Mouse (Mus musculus) heart, embryonic 11.5 days (tissue): Measurements from ENCODE around the gene 1520401A03Rik. TPM values are rescaled to one million over a fixed set of nuclear protein-coding genes. Genes with fewer than 3 reads are reported as not detected.
"Not testable (repeated sequence)": the region's sequence is repeated elsewhere in the genome, so short reads cannot be mapped to it uniquely, and the experiment has no call there.

Experiments
- ATAC-seq: fragments of 200-750 bp; cut with Nextera tagmentation; replicated peaks from 2 replicates; pipeline ENCODE4 v1.8.0; 2017; ENCODE audit warnings: moderate library complexity; ENCODE audit not compliant: insufficient number of reproducible peaks, low FRiP score, low TSS enrichment
- H3K27ac ChIP-seq: fragments of 300-500 bp; sonication (generic); 2 replicates; pipeline ENCODE4 v1.5.1; 2014; ENCODE audit warnings: mild to moderate bottlenecking, low read depth, low read length
- H3K27me3 ChIP-seq: fragments of 300-500 bp; sonication (generic); 2 replicates; pipeline ENCODE4 v1.6.1; 2014; ENCODE audit warnings: mild to moderate bottlenecking, low read length, mixed read lengths; ENCODE audit not compliant: control insufficient read depth, insufficient read depth
- H3K36me3 ChIP-seq: fragments of 300-500 bp; sonication (generic); 2 replicates; pipeline ENCODE4 v1.6.1; 2014; ENCODE audit warnings: mild to moderate bottlenecking, low read length, moderate library complexity, mixed read lengths; ENCODE audit not compliant: control insufficient read depth, insufficient read depth
- H3K4me1 ChIP-seq: fragments of 300-500 bp; sonication (generic); 2 replicates; pipeline ENCODE4 v1.6.1; 2014; ENCODE audit warnings: low read length; ENCODE audit not compliant: control insufficient read depth, insufficient read depth
- H3K4me2 ChIP-seq: fragments of 300-500 bp; sonication (generic); 2 replicates; pipeline ENCODE4 v1.6.1; 2014; ENCODE audit warnings: mild to moderate bottlenecking, moderate library complexity
- H3K4me3 ChIP-seq: fragments of 300-500 bp; sonication (generic); 2 replicates; pipeline ENCODE4 v1.5.1; 2014; ENCODE audit warnings: low read depth, low read length
- H3K9ac ChIP-seq: fragments of 300-500 bp; sonication (generic); 2 replicates; pipeline ENCODE4 v1.6.1; 2014; ENCODE audit warnings: mild to moderate bottlenecking, low read depth, low read length, moderate library complexity
- H3K9me3 ChIP-seq: fragments of 300-500 bp; sonication (generic); replicated peaks from 2 replicates; pipeline ENCODE4 v1.6.1; 2016; ENCODE audit warnings: low read length; ENCODE audit not compliant: control insufficient read depth
- whole genome bisulfite sequencing: fragments of 180-500 bp; shearing (Covaris S2); extraction: QIAGEN DNeasy Blood & Tissue Kit; methylation state at CpG from one replicate; pipeline ENCODE4 v1.1.7; 2014; ENCODE audit not compliant: insufficient replicate concordance; 5-methylcytosine and 5-hydroxymethylcytosine counted together
- polyA plus RNA-seq: library from polyadenylated mRNA; unstranded; fragments of >200 nt; fragmentation: Nextera tagmentation; extraction: Ambion mirVana; gene quantifications from 2 replicates; pipeline ENCODE4 v1.2.1, GENCODE M21; 2014

1520401A03Rik gene
- 0.16 and 0.20 TPM in 2 replicates for polyA plus RNA-seq

DNA sequence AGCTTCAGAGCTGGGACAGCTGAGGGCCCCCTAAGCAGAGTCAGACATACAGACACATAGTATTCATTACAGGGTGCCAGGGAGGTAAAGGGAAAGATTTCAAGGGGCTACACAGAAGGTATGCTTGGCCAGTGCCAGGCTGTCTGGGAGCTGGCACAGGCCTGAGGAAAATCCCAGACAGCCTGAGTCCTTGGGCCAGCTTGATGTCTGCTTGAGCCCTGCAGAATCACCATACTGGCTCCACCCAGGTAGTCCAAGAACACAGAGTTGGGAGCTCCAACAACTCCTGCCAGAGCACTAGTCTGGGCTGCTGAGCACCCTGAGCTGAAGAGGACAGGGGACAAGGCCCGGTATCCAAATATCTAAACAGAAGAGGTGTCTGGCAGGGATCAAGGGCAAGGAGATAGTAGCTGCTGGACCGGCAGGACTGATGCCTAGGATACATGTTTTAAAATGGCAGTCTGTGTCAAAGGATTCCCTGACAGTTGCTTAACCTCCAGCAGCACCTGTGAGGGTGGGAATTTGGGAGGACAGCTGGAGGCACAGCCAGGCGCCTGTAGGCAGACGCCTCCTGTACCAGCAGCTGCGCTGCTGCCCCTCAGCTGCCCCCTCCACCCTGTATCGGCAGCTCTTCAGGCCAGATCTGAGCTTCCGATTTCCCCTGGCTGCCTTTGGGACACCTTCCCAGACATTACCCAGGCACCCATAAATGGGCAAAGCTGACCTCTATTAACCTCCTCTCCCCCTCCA is at the start of gene 1520401A03Rik:
TSS of gene 1520401A03Rik (minus strand) at position 408 of the 750 bp plus-strand sequence.
- no peak for ATAC-seq
- H3K4me3 ChIP-seq: no peak within 1 kb of the TSS

DNA sequence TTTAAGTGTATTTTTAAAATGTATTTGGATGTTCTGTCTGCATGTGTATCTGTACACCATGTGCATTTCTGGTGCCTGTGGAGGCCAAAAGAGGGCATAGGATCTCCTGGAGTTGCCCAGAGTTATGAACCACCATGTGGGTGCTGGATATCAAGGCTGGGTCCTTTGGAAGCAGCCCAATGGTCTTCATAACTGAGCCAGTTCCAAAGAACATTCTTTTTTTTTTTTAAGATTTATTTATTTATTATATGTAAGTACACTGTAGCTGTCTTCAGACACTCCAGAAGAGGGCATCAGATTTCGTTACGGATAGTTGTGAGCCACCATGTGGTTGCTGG is 49.6 kb upstream of the 1520401A03Rik start:
- 80% methylated on average over 2 of the region's 2 CpGs for WGBS

More for the DNA sequence above, at the start of gene 1520401A03Rik:
- H3K27me3 ChIP-seq: peaks cover 6% of the 10 kb centered on the region; the same call in 1 of the 2 replicates
- H3K4me2 ChIP-seq: no peak within 1 kb of the TSS
- no peaks in the 10 kb centered on the region for H3K9me3 ChIP-seq
- H3K4me1 ChIP-seq: peaks cover 3% of the 10 kb centered on the region; the same call in 1 of the 2 replicates
- H3K9ac ChIP-seq: no peak within 1 kb of the TSS
- H3K36me3 ChIP-seq: no peaks in the 10 kb centered on the region
- 56% methylated on average over 7 of the region's 7 CpGs for WGBS
- no peak within 1 kb of the TSS for H3K27ac ChIP-seq

DNA sequence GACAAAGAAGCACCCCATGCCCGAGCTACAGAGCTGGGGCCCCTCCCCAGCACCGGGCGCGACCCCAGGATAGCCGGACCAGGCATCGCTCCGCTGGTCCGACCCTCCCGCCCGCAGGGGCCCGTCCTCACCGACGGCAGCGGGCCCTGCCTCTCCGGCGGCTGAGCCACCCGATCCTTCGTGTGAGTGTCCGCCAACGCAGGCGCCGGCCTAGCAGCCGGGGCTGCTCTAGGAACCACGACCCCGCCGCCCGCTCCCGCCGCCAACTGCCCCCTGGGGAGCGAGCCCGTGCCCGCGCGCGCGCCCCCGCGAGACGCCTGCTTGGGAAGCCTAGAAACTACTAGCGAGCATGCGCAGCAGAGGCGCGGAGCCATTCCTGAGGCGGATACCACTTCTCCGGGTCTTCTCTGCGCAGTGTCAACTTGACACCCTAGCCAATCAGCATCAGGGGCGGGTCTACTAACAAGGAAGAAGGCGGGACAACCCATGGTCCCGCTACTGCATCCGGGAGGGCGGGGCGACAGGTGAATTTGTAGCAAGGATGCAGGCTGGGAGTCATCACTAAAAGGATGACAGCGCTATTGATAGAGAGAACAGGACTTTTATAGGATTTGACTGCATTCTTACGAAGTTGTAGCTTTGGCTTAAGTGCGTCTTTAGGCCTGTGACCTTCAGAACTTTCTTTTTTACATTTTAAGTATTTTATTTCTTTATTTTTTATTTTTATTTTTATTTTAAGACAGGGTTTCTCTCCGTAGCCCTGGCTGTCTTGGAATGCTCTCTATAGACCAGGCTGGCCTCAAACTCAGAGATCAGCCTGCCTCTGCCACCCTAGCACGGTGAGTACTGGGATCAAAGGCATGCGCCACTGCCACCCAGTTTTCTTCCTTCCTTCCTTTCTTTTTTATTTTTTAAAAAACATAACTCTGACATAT is 49.0 kb upstream of the 1520401A03Rik start, which contains the start of gene Flywch1:
TSS of gene Flywch1 (minus strand) at position 319 of the 935 bp plus-strand sequence.
- WGBS: 4% methylated on average over 48 of the region's 58 CpGs
- H3K36me3 ChIP-seq: no peaks in the 10 kb centered on the region
- H3K9ac ChIP-seq: peak within 1 kb of the TSS; percentile 92
- no peaks in the 10 kb centered on the region for H3K9me3 ChIP-seq
- peak within 1 kb of the TSS; percentile 71 for H3K4me2 ChIP-seq
- H3K27ac ChIP-seq: peak within 1 kb of the TSS; percentile 82
- H3K27me3 ChIP-seq: no peaks in the 10 kb centered on the region
- peaks cover 7% of the 10 kb centered on the region for H3K4me1 ChIP-seq
- ATAC-seq: peak; percentile 96
- peak within 1 kb of the TSS; percentile 87 for H3K4me3 ChIP-seq

More for the DNA sequence above, 49.6 kb upstream of the 1520401A03Rik start:
- H3K4me1 ChIP-seq, H3K4me3 ChIP-seq, H3K4me2 ChIP-seq, H3K9ac ChIP-seq, H3K36me3 ChIP-seq, H3K27me3 ChIP-seq, H3K27ac ChIP-seq, H3K9me3 ChIP-seq, ATAC-seq: not testable (repeated sequence)

DNA sequence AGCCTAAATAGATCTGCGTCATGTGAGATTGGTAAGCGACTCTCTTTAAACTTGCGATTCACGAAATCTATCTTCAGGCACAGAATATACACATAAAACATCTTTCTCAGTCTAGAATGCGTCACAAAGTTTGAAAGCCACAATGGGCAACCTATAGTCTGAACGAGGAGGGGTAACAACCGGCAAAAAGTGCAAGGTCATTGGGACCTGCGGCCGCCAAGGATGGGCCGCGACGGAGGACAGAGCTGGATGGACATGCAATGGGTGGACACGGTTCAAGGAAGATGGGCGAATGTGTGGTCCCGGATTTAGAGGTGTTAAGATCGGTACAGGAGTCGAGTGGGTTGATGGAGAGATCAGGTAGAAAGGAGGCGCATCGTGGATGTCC is 48.3 kb upstream of the 1520401A03Rik start:
- H3K36me3 ChIP-seq: no peaks in the 10 kb centered on the region
- peak overlapping the region; percentile 71 for H3K4me2 ChIP-seq
- peak overlapping the region; percentile 92 for H3K9ac ChIP-seq
- peak; percentile 39 for ATAC-seq
- H3K9me3 ChIP-seq: no peaks in the 10 kb centered on the region
- H3K4me1 ChIP-seq: peaks cover 7% of the 10 kb centered on the region
- H3K27ac ChIP-seq: peak overlapping the region; percentile 82
- 2% methylated on average over 19 of the region's 19 CpGs for WGBS
- peak overlapping the region; percentile 87 for H3K4me3 ChIP-seq
- no peaks in the 10 kb centered on the region for H3K27me3 ChIP-seq

DNA sequence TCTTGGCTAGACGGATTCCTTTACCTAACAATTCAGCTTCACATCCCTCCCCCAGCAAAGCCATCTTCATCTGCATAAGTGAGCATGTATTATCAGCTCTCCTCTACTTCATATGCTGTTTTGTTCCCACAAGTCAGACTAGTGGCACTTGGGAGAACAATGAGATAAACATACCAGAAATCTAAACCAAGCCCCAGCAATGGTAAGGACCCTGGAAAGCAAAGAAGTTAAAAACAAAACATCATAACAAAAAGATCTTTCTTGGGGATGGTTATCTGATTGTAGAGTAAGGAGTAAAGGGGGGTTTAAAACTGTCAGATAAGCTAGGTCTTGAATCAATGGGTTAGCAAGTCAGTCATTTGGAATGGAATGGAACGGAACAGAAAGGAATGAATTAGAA is 47.9 kb upstream of the 1520401A03Rik start:
- H3K9me3 ChIP-seq: no peaks in the 10 kb centered on the region
- H3K27ac ChIP-seq: no peak overlapping the region
- H3K27me3 ChIP-seq: no peaks in the 10 kb centered on the region
- H3K4me2 ChIP-seq: peak overlapping the region; percentile 71
- peak overlapping the region; percentile 87 for H3K4me3 ChIP-seq
- peaks cover 7% of the 10 kb centered on the region for H3K4me1 ChIP-seq
- WGBS: 18% methylated on average over 2 of the region's 2 CpGs
- H3K36me3 ChIP-seq: no peaks in the 10 kb centered on the region
- H3K9ac ChIP-seq: peak overlapping the region; percentile 92
- no peak for ATAC-seq

DNA sequence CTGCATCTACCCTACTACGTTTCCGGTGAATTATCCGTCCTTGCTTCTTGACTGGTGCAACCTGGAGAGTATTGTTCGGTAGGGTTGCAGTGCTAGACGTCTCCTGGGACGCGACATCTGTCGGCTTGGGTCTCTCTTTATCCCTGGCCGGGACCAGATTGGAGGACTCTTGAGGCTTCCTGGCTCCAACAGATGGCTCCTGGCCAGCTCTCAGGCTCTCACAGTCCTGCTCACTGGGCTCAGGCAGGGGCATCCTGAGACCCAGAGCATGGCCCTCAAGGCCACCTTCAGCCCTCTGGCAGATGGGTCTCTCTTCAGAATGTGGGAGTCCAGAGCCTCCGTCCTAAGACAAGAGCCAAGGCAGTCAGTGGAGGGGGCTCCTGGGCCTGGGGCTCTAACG is 40.4 kb upstream of the 1520401A03Rik start:
- ATAC-seq: no peak
- Histone ChIP-seq H3K36me3 (peaks cover 23% of the 10 kb centered on the region), H3K4me2 (no peak overlapping the region), H3K4me1 (no peaks in the 10 kb centered on the region), H3K9ac (no peak overlapping the region), H3K27ac (no peak overlapping the region), H3K4me3 (no peak overlapping the region), H3K9me3 (no peaks in the 10 kb centered on the region), H3K27me3 (no peaks in the 10 kb centered on the region)
- 83% methylated on average over 11 of the region's 11 CpGs for WGBS

DNA sequence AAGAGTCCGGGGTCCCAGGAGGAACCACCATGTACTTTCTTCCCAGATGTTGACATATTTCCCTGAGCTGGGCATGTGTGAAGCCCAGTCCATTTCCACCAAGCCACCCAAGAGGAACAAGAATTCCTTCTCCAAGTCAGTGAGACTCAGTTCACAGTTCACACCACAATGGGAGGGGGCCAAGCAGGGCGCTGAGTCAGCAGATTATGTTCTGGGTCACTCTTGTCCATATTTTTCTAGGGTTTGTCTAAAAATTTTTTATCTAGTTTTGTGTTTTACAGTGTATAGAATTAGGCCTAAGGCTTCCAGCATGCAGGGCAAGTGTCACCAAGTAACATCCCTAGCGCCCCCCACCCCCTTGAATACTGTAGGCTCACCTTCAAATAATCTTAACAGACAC is 38.6 kb upstream of the 1520401A03Rik start:
- no peaks in the 10 kb centered on the region for H3K4me1 ChIP-seq
- WGBS: 91% methylated on average over 3 of the region's 3 CpGs
- H3K4me3 ChIP-seq: no peak overlapping the region
- no peaks in the 10 kb centered on the region for H3K27me3 ChIP-seq
- H3K27ac ChIP-seq: no peak overlapping the region
- H3K9me3 ChIP-seq: no peaks in the 10 kb centered on the region
- ATAC-seq: no peak
- peaks cover 38% of the 10 kb centered on the region for H3K36me3 ChIP-seq
- no peak overlapping the region for H3K9ac ChIP-seq
- no peak overlapping the region for H3K4me2 ChIP-seq

DNA sequence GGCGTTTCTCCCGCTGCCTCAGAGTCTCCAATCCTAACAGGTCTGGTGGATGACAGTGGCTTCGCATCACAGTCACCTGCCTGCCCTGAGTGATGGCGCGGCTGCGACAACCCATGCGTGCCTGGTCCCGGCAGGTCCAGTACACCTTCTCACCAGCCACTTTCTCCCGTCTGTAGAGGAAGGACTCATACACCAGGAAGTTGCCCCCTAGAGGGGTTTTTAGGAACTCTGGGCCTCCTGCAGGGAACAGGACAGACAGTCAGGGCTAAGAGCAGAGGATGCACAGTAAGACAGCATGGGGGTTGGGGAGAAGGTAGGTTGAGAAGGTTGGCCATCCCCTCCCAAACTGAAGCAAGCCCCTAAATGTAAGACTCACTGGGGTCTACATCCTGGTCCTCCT is 37.6 kb upstream of the 1520401A03Rik start:
- H3K4me2 ChIP-seq: no peak overlapping the region
- H3K9ac ChIP-seq: no peak overlapping the region
- H3K9me3 ChIP-seq: no peaks in the 10 kb centered on the region
- H3K27me3 ChIP-seq: no peaks in the 10 kb centered on the region
- no peak overlapping the region for H3K4me3 ChIP-seq
- peaks cover 47% of the 10 kb centered on the region for H3K36me3 ChIP-seq
- H3K4me1 ChIP-seq: no peaks in the 10 kb centered on the region
- 87% methylated on average over 9 of the region's 9 CpGs for WGBS
- ATAC-seq: no peak
- no peak overlapping the region for H3K27ac ChIP-seq
